Mouse (Mus musculus) lung, adult 2 months (tissue): Measurements from ENCODE around the gene B130006D01Rik.
"Not testable (repeated sequence)": the region's sequence is repeated elsewhere in the genome, so short reads cannot be mapped to it uniquely, and the experiment has no call there.

ENCODE experiments used
- CTCF ChIP-seq: fragments of 200-500 bp; IDR thresholded peaks from 2 replicates; pipeline ENCODE4 v1.5.1; 2011; ENCODE audit warnings: mild to moderate bottlenecking, low read length, control low read depth; ENCODE audit not compliant: insufficient read depth
- POLR2A ChIP-seq: fragments of 200-500 bp; IDR thresholded peaks from 2 replicates; pipeline ENCODE4 v1.6.1; 2011; ENCODE audit warnings: low read depth, mild to moderate bottlenecking, control low read depth, low read length, borderline replicate concordance; ENCODE audit errors: extremely low read depth

GRCm38 (mm10) chr11:95755137-95755536, 31.8 kb downstream of the B130006D01Rik start:
- TF ChIP-seq CTCF, POLR2A: not testable (repeated sequence)
